Mouse (Mus musculus) ES-Bruce4 (cell line): Measurements from ENCODE around the gene Akr1d1. TPM values are rescaled to one million over a fixed set of nuclear protein-coding genes. Genes with fewer than 3 reads are reported as not detected.

ENCODE experiments used
- H3K27ac ChIP-seq: 2 replicates; pipeline ENCODE4 v1.5.1; 2012; ENCODE audit warnings: low read length, inconsistent platforms; ENCODE audit not compliant: insufficient read depth
- H3K27me3 ChIP-seq: 2 replicates; pipeline ENCODE4 v1.6.1; 2012; ENCODE audit warnings: mild to moderate bottlenecking, low read length, inconsistent platforms; ENCODE audit not compliant: control insufficient read depth, poor library complexity, insufficient read depth, severe bottlenecking
- H3K36me3 ChIP-seq: 2 replicates; pipeline ENCODE4 v1.6.1; 2012; ENCODE audit warnings: inconsistent platforms, mild to moderate bottlenecking, low read length, moderate library complexity; ENCODE audit not compliant: control insufficient read depth, poor library complexity, insufficient read depth, severe bottlenecking
- H3K4me1 ChIP-seq: one replicate; pipeline ENCODE4 v1.8.1; 2011; ENCODE audit warnings: low read length; ENCODE audit not compliant: control insufficient read depth, insufficient read depth
- H3K4me3 ChIP-seq: 2 replicates; pipeline ENCODE4 v1.5.1; 2011; ENCODE audit warnings: low read depth, mild to moderate bottlenecking, low read length
- H3K9ac ChIP-seq: 2 replicates; pipeline ENCODE4 v1.6.1; 2012; ENCODE audit warnings: low read depth, mild to moderate bottlenecking, inconsistent platforms; ENCODE audit not compliant: poor library complexity, severe bottlenecking
- H3K9me3 ChIP-seq: replicated peaks from 2 replicates; pipeline ENCODE4 v1.6.1; 2012; ENCODE audit warnings: mild to moderate bottlenecking, low read length, inconsistent platforms; ENCODE audit not compliant: control insufficient read depth, poor library complexity, insufficient read depth, severe bottlenecking
- CTCF ChIP-seq: IDR thresholded peaks from one replicate; pipeline ENCODE4 v1.8.1; 2011; ENCODE audit warnings: low read depth, low read length
- EP300 ChIP-seq: IDR thresholded peaks from 2 replicates; pipeline ENCODE4 v1.6.1; 2011; ENCODE audit warnings: low read depth, low read length; ENCODE audit not compliant: insufficient read depth
- POLR2A ChIP-seq: IDR thresholded peaks from one replicate; pipeline ENCODE4 v1.8.1; 2011; ENCODE audit warnings: low read length; ENCODE audit not compliant: insufficient read depth
- polyA plus RNA-seq: library from polyadenylated mRNA; stranded (reverse); fragments of >200 nt; gene quantifications from 2 replicates; pipeline ENCODE4 v1.2.4, GENCODE M21; 2011; ENCODE audit warnings: low read depth; ENCODE audit not compliant: missing spikeins, insufficient read depth, insufficient read length

The Akr1d1 gene
- polyA plus RNA-seq, 1 experiment = not detected

DNA sequence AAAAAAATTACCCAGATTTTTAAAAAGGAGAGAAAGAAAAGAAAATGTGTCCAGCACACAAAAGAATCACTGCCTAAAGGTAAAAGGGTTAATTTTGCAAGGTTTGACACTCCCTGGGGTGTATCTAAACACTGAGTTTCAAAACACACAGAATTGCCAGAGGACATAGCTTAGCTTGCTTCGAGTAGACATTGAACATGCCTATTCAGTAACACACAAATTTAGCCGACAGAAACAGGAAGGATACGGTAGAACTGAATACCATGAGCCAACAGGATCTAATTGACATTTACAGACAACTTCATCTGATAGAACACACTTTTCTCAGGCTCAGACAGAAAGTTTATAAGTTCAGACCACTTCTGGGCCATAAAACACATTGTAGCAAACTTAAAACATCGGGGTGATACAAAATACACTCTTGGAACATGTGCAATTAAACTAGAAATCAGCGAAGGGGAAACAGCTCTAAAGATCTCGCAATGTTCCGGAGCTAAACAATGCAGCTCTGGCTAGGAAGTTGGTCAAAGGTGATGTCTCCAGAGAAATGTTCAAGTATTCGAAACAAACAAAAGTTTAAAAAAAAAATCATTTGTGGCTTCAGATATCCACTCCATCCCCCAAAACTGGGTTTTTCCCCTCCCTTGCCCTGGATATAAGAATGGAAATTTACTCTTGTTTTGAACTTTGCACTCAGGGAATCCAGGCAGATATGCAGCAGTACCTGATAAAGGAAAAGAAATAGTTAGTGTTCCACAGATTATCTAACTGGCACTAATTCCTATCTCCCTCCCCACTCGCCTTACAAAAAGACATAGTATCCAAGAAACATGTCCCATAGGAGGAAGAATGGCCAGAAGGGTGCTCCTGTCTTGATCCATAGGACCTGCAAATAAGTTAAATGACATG, 73.1 kb downstream of the Akr1d1 start:
- Histone ChIP-seq H3K27ac (peak overlapping the region; percentile 98), H3K9ac (no peak overlapping the region), H3K36me3 (no peaks in the 10 kb centered on the region), H3K9me3 (no peaks in the 10 kb centered on the region), H3K4me3 (no peak overlapping the region), H3K4me1 (peaks cover 1% of the 10 kb centered on the region), H3K27me3 (no peaks in the 10 kb centered on the region)
- TF ChIP-seq CTCF (no peak), POLR2A (no peak), EP300 (no peak)

- TF ChIP-seq EP300 (peak; percentile 93), CTCF (no peak)
- Histone ChIP-seq H3K27ac (peak overlapping the region; percentile 98), H3K4me3 (no peak overlapping the region), H3K27me3 (no peaks in the 10 kb centered on the region), H3K36me3 (no peaks in the 10 kb centered on the region), H3K4me1 (peaks cover 1% of the 10 kb centered on the region), H3K9ac (0 out of 2 replicates have a peak overlapping the region, but pooled peaks have one; percentile 45), H3K9me3 (peaks cover 5% of the 10 kb centered on the region)
Measured at GRCm38 (mm10) chr6:37604178-37604883, 74.4 kb downstream of the Akr1d1 start.

- Histone ChIP-seq H3K27me3 (no peaks in the 10 kb centered on the region), H3K27ac (peak overlapping the region; percentile 98), H3K9me3 (peaks cover 5% of the 10 kb centered on the region), H3K9ac (0 out of 2 replicates have a peak overlapping the region, but pooled peaks have one; percentile 45), H3K4me3 (no peak overlapping the region), H3K4me1 (peaks cover 1% of the 10 kb centered on the region), H3K36me3 (no peaks in the 10 kb centered on the region)
- no peak for TF ChIP-seq EP300
- no peak for TF ChIP-seq POLR2A
Measured at GRCm38 (mm10) chr6:37604884-37605269, 74.9 kb downstream of the Akr1d1 start.

GRCm38 (mm10) chr6:37607511-37608289, 77.7 kb downstream of the Akr1d1 start:
- H3K27ac ChIP-seq = no peak overlapping the region
- no peaks in the 10 kb centered on the region for H3K36me3 ChIP-seq
- TF ChIP-seq CTCF = no peak
- TF ChIP-seq EP300 = no peak
- TF ChIP-seq POLR2A = no peak
- no peak overlapping the region for H3K4me3 ChIP-seq
- peaks cover 5% of the 10 kb centered on the region for H3K9me3 ChIP-seq
- no peak overlapping the region for H3K9ac ChIP-seq
- peaks cover 1% of the 10 kb centered on the region for H3K4me1 ChIP-seq
- H3K27me3 ChIP-seq = no peaks in the 10 kb centered on the region

DNA sequence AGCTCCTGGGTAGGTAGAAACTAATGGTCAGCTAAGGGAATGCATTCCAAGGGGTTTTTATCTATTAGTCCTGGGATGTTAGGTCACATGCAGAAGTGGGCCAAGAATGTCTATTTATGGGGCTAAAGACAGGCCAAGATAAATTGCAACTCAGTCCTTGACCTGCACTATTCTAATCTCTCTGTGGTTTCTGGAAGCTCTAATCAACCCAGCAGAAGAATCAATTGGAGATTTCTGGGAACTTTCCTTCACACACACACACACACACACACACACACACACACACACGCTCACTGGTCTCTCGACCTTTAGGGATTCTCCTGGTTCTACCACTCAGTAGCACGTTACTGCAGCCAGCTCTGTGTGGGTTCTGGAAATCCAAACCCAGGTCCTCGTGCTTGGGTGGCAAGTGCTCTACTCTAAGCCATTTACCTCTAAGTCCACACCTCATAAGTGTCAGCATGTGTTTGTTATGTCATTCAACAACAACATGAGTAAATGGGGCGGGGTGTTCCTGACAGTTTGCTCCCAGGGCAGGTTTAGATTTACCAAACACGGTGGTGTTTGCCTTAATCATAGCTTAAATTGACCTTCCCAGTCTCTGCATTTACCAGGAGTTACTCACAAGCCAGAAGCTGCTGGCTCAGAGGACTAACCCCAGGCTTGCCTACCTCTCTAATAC, 82.8 kb downstream of the Akr1d1 start:
- no peak overlapping the region for H3K4me3 ChIP-seq
- no peaks in the 10 kb centered on the region for H3K36me3 ChIP-seq
- no peaks in the 10 kb centered on the region for H3K27me3 ChIP-seq
- H3K4me1 ChIP-seq = no peaks in the 10 kb centered on the region
- peaks cover 5% of the 10 kb centered on the region for H3K9me3 ChIP-seq
- TF ChIP-seq CTCF = no peak
- no peak for TF ChIP-seq EP300
- no peak overlapping the region for H3K9ac ChIP-seq
- no peak overlapping the region for H3K27ac ChIP-seq
